Mouse (Mus musculus) forebrain, embryonic 13.5 days (tissue): Measurements from ENCODE around the gene Chst1. TPM values are rescaled to one million over a fixed set of nuclear protein-coding genes. Genes with fewer than 3 reads are reported as not detected.

ENCODE experiments used
- ATAC-seq: fragments of 200-750 bp; cut with Nextera tagmentation; 2 replicates; pipeline ENCODE4 v1.8.0; 2017
- H3K27ac ChIP-seq: fragments of 300-500 bp; sonication (generic); 2 replicates; pipeline ENCODE4 v1.5.1; 2015; ENCODE audit warnings: inconsistent platforms, mild to moderate bottlenecking, moderate library complexity
- H3K27me3 ChIP-seq: fragments of 300-500 bp; sonication (generic); 2 replicates; pipeline ENCODE4 v1.6.1; 2015; ENCODE audit warnings: mild to moderate bottlenecking, inconsistent platforms
- H3K36me3 ChIP-seq: fragments of 300-500 bp; sonication (generic); 2 replicates; pipeline ENCODE4 v1.6.1; 2015; ENCODE audit warnings: mild to moderate bottlenecking, inconsistent platforms; ENCODE audit not compliant: poor library complexity, severe bottlenecking
- H3K4me1 ChIP-seq: fragments of 300-500 bp; sonication (generic); 2 replicates; pipeline ENCODE4 v1.6.1; 2015; ENCODE audit warnings: inconsistent platforms
- H3K4me2 ChIP-seq: fragments of 300-500 bp; sonication (generic); 2 replicates; pipeline ENCODE4 v1.6.1; 2015; ENCODE audit warnings: inconsistent platforms, mild to moderate bottlenecking, moderate library complexity
- H3K4me3 ChIP-seq: fragments of 300-500 bp; sonication (generic); 2 replicates; pipeline ENCODE4 v1.5.1; 2015; ENCODE audit warnings: mild to moderate bottlenecking, inconsistent platforms
- H3K9ac ChIP-seq: fragments of 300-500 bp; sonication (generic); 2 replicates; pipeline ENCODE4 v1.6.1; 2015; ENCODE audit warnings: mild to moderate bottlenecking, inconsistent platforms
- H3K9me3 ChIP-seq: fragments of 300-500 bp; sonication (generic); replicated peaks from 2 replicates; pipeline ENCODE4 v1.6.1; 2016; ENCODE audit warnings: inconsistent platforms
- WGBS: fragments of 180-500 bp; shearing (Covaris S2); methylation state at CpG from one replicate; pipeline ENCODE4 v1.1.7; 2015; 5-methylcytosine and 5-hydroxymethylcytosine counted together
- polyA plus RNA-seq: library from polyadenylated mRNA; unstranded; fragments of >200 nt; fragmentation: Nextera tagmentation; extraction: Ambion mirVana; gene quantifications from 2 replicates; pipeline ENCODE4 v1.2.1, GENCODE M21; 2015

Gene Chst1
- 13.9 and 18.9 TPM in 2 replicates for polyA plus RNA-seq

DNA sequence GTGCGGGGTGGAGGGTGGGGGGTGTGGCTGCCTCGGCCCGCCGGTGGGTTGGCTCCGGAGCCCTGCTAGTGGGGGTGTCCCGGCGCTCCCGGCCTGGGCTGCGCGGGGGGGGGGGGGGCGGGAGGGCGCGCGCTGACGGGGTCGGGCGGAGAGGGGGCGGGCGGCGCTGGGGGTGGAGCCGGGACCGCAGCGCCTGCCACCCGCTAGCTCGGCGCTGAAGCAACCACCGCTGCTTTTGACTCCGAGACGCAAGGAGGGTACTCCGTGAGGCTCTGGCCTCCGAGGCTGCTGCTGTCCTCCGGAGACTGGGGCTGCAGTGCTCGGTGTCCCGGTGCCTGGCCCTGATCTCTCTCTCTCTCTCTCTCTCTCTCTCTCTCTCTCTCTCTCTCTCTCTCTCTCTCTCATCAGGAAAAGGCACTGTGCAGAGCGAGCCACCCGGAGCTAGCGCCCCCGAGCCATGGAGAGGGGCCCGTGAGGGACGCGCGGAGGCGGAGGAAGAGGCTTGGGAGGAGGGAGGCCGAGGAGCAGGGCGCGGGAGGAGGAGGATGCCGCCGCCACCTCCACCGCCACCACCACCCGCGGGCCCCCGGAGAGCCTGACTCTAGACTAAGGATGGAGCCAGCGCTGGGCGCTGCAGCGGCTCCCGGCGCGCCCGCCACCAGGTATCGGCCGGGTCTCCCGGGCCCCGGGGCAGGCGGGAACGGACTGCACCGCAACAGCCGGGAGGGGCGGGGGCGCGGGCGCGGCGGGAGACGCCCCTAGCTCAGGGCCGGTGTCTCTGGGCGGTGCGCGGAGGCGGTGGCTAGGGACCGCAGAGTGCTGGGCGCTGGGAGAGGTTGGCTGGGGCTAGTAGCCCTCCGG lies at the start of gene Chst1:
TSS of gene Chst1 (plus strand) at position 221 of the 861 bp plus-strand sequence.
- Histone ChIP-seq H3K9me3 (no peaks in the 10 kb centered on the region), H3K4me3 (peak within 1 kb of the TSS; percentile 81), H3K36me3 (no peaks in the 10 kb centered on the region), H3K4me2 (peak within 1 kb of the TSS; percentile 94), H3K4me1 (peaks cover 29% of the 10 kb centered on the region), H3K27ac (peak within 1 kb of the TSS; percentile 68), H3K9ac (peak within 1 kb of the TSS; percentile 84), H3K27me3 (peaks cover 12% of the 10 kb centered on the region; the same call in 1 of the 2 replicates)
- under 1% methylated on average over 30 of the region's 82 CpGs for WGBS
- peak; percentile 74 for ATAC-seq

DNA sequence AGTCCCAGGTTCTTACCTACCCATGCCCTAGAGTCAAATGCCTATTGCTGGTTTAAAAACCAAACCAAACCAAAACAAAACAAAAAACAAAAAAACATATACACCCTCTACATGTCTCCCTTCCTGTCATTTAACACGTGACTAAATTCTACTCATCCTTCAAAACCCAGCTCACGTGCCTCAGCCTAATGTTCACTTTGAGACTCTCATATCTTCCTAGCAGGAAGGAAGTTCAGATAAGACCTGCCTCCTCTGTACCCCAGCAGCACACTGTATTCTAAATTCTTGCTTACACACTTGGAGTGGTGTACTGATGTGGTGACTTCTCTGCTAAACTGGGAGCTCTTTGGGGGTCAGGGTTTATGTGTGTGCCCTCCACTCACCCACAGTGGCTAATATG lies 49.5 kb upstream of the Chst1 start:
- Histone ChIP-seq H3K9me3 (no peaks in the 10 kb centered on the region), H3K4me3 (no peak overlapping the region), H3K36me3 (no peaks in the 10 kb centered on the region), H3K9ac (no peak overlapping the region), H3K4me2 (no peak overlapping the region), H3K27ac (no peak overlapping the region), H3K4me1 (no peaks in the 10 kb centered on the region; the same call in 1 of the 2 replicates), H3K27me3 (no peaks in the 10 kb centered on the region)
- no peak for ATAC-seq
- WGBS: 83% methylated on average over 2 of the region's 2 CpGs

DNA sequence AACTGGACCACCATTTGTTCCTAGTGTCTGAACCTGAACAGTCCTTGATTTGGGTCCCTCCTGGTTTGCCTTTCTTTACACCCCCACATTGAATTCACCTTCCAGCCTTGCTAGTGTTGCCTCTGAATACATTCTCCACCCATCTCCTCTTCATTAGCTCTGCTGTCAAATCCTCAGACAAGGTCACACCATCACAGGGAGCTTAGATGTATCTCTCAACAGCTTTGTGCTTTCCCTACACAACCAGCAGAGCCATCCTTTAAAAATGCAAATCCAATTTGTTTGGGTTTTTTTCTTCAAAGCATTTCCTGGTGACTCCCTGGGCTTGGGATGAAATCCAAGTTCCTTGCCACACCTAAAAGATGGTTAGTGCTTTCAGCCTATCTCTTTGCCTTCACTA lies 45.0 kb upstream of the Chst1 start:
- Histone ChIP-seq H3K27me3 (no peaks in the 10 kb centered on the region), H3K36me3 (no peaks in the 10 kb centered on the region), H3K4me2 (no peak overlapping the region), H3K4me3 (no peak overlapping the region), H3K9me3 (no peaks in the 10 kb centered on the region), H3K27ac (no peak overlapping the region), H3K4me1 (no peaks in the 10 kb centered on the region), H3K9ac (no peak overlapping the region)
- ATAC-seq: no peak

DNA sequence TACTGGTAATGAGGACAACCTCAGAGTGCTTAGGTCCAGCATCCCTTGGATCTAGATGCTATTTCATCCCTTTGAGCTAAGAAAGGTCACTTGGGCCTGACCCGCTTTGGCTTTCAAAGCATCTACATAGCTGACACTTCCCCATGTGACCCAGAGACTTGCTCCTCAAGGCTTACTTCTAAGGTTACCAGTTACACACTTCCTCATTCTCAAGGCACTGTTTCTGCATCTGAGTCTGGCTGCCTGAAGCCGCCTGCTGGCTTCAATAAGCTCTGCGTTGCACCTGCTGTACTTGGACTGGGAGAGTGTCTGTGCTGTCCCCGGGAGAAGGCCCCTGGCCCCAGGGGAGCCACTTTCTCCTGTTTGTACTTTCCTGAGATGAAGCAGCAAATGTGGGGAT lies 36.6 kb upstream of the Chst1 start:
- no peak for ATAC-seq
- H3K36me3 ChIP-seq: no peaks in the 10 kb centered on the region
- no peaks in the 10 kb centered on the region for H3K4me1 ChIP-seq
- H3K27me3 ChIP-seq: no peaks in the 10 kb centered on the region
- WGBS: 72% methylated on average over 4 of the region's 4 CpGs
- H3K4me3 ChIP-seq: no peak overlapping the region
- H3K27ac ChIP-seq: no peak overlapping the region
- no peak overlapping the region for H3K4me2 ChIP-seq
- H3K9me3 ChIP-seq: peaks cover 14% of the 10 kb centered on the region
- no peak overlapping the region for H3K9ac ChIP-seq

DNA sequence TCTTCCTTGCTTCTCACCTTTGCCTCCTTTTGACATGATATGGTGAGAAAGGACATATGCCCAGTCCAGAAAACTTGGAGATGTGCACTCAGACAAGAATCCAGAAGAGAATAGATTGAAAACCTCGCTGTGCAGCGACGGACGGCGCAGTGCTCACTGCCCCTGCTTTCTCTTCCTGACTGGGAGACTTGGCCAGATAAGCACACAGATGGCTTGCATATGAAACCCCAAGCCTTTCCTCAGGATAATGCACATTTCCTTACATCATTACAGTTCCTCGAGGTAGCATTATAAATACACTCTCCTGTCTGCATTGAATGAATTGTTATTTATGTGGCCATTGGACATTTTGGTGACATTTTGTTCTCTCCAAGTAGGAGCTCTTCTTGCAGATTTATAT lies 28.9 kb upstream of the Chst1 start:
- H3K27me3 ChIP-seq: no peaks in the 10 kb centered on the region
- no peaks in the 10 kb centered on the region for H3K4me1 ChIP-seq
- H3K4me3 ChIP-seq: no peak overlapping the region
- peaks cover 6% of the 10 kb centered on the region; the same call in 1 of the 2 replicates for H3K9me3 ChIP-seq
- no peak overlapping the region for H3K9ac ChIP-seq
- no peak overlapping the region for H3K4me2 ChIP-seq
- no peak for ATAC-seq
- H3K27ac ChIP-seq: no peak overlapping the region
- H3K36me3 ChIP-seq: no peaks in the 10 kb centered on the region
- 94% methylated on average over 6 of the region's 6 CpGs for WGBS

DNA sequence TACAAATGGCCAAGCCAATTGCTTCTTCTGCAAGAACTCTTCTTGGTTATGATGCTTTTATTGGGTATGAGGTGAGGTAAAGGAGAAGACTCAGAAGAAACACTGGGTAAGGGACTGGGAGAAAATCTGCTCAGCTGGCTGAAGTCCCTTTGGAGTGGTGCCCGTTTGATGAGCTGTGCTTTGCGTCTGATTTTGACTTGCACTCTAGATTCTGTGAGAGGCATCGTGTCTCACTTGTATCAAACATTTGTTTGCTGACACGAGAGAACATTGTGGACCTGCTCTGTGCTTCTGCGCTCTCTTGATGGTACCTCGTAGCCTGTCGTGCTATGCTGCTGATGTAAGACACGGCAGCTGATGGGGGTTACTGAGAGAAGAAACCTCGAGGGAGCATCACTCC lies 21.7 kb upstream of the Chst1 start:
- no peak overlapping the region for H3K9ac ChIP-seq
- no peak overlapping the region for H3K4me2 ChIP-seq
- no peaks in the 10 kb centered on the region for H3K4me1 ChIP-seq
- WGBS: 76% methylated on average over 9 of the region's 9 CpGs
- H3K27me3 ChIP-seq: no peaks in the 10 kb centered on the region
- no peaks in the 10 kb centered on the region for H3K36me3 ChIP-seq
- H3K27ac ChIP-seq: no peak overlapping the region
- H3K9me3 ChIP-seq: no peaks in the 10 kb centered on the region
- ATAC-seq: no peak
- H3K4me3 ChIP-seq: no peak overlapping the region

DNA sequence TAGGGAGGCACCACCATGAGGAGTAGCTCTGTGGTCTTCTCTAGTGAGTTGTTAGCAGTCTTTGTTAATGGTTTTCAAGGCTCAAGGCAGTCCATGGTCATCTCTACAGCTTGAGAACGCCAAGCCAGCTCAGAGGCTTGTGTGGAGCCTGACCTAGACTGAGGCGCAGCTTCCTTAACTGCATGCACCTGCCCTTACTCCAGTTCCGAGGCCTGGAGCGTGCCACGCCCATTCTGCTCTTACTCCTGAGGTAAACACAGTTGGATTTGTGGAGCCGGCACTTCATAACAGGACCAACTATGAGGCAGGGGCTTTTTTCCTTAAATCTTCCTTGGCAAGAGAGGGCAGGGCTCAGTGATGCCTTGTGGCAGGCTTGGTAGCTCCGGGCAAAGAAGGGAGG lies 18.2 kb upstream of the Chst1 start:
- WGBS: 89% methylated on average over 7 of the region's 7 CpGs
- H3K9ac ChIP-seq: no peak overlapping the region
- H3K4me2 ChIP-seq: no peak overlapping the region
- no peak for ATAC-seq
- no peaks in the 10 kb centered on the region for H3K4me1 ChIP-seq
- no peaks in the 10 kb centered on the region for H3K36me3 ChIP-seq
- no peaks in the 10 kb centered on the region for H3K9me3 ChIP-seq
- H3K27ac ChIP-seq: no peak overlapping the region
- no peak overlapping the region for H3K4me3 ChIP-seq
- H3K27me3 ChIP-seq: no peaks in the 10 kb centered on the region

DNA sequence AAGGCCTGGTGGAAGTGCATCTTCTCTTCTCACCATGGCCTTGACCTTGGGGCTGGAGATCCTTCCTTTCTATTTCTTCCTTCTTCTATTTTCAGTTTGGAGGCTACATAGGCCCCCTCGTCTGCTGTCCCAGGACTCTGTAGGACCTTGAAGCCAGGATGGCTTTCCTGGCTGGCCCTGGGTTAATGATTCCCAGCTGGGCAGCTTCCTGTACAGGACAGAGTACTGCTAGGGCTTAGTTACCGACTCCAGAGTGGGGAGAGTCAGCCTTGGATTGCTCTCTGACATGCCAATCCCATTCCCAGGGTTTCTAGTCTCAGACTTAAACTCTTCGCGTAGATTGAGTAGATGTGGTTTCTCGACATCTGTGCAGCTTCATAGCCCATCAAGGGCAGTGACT lies 16.9 kb upstream of the Chst1 start:
- H3K4me3 ChIP-seq: no peak overlapping the region
- no peak for ATAC-seq
- no peak overlapping the region for H3K4me2 ChIP-seq
- no peak overlapping the region for H3K9ac ChIP-seq
- no peaks in the 10 kb centered on the region for H3K36me3 ChIP-seq
- no peaks in the 10 kb centered on the region for H3K9me3 ChIP-seq
- H3K27me3 ChIP-seq: no peaks in the 10 kb centered on the region
- no peaks in the 10 kb centered on the region for H3K4me1 ChIP-seq
- 86% methylated on average over 5 of the region's 5 CpGs for WGBS
- no peak overlapping the region for H3K27ac ChIP-seq

DNA sequence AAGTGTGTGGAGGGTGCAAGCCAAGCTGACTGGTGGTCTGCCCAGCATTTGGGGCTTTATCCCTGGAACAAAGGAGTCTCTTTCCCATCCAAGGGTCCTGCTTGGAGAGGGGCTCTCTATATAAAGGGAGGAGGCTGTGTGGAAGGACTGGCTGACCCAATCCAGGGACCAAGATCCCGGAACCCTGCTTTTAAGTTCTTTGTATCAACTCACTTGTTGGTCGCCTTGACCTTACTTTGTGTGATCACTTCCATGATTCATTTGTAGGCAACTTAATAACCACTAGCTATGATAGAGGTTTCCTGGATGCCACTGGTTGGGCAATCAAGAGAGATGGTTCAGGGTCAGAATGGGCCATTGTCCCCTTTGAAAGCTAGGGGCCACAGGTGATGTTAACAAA lies 11.7 kb upstream of the Chst1 start:
- 65% methylated on average over 2 of the region's 2 CpGs for WGBS

DNA sequence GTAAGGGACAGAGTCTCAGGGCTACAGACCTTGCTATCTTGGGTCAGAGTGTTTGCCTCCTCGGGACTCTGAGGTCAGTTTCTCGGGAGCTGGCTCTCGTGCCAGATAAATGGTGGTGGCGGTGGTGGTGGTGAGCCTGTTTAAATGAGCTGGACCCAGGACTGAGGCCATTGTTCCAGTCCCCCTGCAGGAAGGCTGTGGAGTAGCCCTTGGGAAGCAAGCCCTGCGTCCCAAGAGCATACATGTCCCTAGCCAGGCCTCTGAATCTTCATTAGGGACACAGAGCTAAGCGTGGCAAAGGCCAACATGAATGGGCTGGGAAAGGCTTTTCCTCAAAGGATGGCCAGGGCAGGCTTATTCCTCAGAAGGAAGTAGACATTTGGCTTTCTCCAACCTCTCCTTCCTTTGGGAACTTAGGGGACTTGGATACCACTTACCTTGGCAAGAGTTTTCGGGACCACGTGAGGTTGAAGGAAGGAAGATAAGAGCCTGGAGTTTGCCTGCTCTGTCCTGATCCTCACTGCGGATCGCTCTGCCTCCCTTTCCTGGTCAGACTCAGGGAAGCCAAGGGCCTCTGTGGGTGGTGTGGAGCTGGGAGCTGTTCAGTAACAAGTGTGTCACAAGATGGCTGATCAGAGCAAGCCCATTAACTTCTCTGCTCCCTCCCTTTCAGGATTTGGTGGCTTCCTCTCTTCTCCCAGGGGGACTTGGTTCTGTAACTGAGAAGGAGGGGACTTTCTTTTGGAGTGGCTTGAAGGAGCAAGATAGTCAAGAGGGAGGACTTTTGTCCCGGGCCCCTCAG lies 4.4 kb upstream of the Chst1 start:
- WGBS: 60% methylated on average over 11 of the region's 11 CpGs
- Histone ChIP-seq H3K4me2 (no peak overlapping the region), H3K27ac (no peak overlapping the region), H3K36me3 (no peaks in the 10 kb centered on the region), H3K27me3 (0 out of 2 replicates have a peak, but pooled peaks cover 9% of the 10 kb centered on the region), H3K4me1 (peaks cover 6% of the 10 kb centered on the region; the same call in 1 of the 2 replicates), H3K4me3 (no peak overlapping the region), H3K9me3 (no peaks in the 10 kb centered on the region), H3K9ac (no peak overlapping the region)
- ATAC-seq: no peak

More for the DNA sequence above, 11.7 kb upstream of the Chst1 start:
- Histone ChIP-seq H3K36me3 (no peaks in the 10 kb centered on the region), H3K27me3 (no peaks in the 10 kb centered on the region), H3K27ac (no peak overlapping the region), H3K9me3 (no peaks in the 10 kb centered on the region), H3K4me3 (no peak overlapping the region), H3K4me1 (no peaks in the 10 kb centered on the region), H3K4me2 (no peak overlapping the region), H3K9ac (no peak overlapping the region)
- no peak for ATAC-seq

DNA sequence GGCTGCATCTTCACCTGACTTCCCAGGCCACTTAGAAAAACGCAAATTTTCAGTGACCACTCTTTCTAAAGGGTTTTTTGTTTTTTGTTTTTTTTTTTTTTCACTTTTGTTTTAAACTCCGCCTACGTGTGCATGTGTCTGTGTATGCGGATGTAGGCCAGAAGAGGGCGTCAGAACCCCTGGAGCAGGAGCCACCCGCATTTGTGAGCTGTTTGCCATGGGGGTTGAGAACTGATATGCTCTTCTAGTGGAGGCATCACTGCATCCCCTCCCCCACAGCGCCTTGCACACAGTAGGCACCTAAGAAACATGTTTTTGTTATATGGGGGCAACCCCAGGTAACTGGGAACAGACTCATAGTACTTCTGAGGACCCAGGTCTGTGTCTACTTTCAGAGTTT lies 2.2 kb upstream of the Chst1 start:
- H3K27ac ChIP-seq: no peak overlapping the region
- ATAC-seq: no peak
- 0 out of 2 replicates have a peak overlapping the region, but pooled peaks have one; percentile 5 for H3K4me2 ChIP-seq
- peaks cover 26% of the 10 kb centered on the region for H3K4me1 ChIP-seq
- no peak overlapping the region for H3K9ac ChIP-seq
- H3K36me3 ChIP-seq: no peaks in the 10 kb centered on the region
- H3K4me3 ChIP-seq: no peak overlapping the region
- WGBS: 6% methylated on average over 7 of the region's 7 CpGs
- H3K9me3 ChIP-seq: no peaks in the 10 kb centered on the region
- H3K27me3 ChIP-seq: peaks cover 12% of the 10 kb centered on the region; the same call in 1 of the 2 replicates

DNA sequence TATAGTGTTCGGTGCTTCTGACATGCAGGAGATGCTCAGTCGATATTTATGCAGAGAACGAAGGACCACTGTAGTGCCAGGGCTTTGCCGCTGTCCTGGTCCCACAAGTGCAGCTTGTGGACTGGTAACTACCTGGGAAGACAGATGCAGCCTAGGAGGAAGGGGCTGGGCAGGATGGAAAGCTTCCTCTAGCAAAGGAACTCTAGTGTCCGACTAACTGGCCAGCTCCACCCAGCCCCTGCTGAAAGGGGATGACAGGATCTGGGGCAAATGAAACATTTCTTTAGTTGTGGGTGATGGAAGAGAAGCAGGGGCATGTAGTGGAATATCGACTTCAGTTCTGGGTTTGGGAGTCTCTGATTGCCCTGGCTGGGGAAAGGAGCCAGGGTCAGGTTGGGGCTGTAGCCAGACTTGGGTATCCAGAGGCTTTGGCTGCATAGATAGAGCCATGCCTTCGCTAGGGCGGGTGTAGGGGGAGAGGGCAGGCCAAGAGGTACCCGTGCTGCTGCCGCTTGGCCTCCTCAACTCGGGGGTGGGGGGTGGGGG lies 493 bp upstream of the Chst1 start:
- Histone ChIP-seq H3K9me3 (no peaks in the 10 kb centered on the region), H3K36me3 (no peaks in the 10 kb centered on the region), H3K9ac (peak overlapping the region; percentile 84; the same call in 1 of the 2 replicates), H3K27me3 (peaks cover 12% of the 10 kb centered on the region; the same call in 1 of the 2 replicates), H3K27ac (peak overlapping the region; percentile 22; the same call in 1 of the 2 replicates), H3K4me3 (peak overlapping the region; percentile 81), H3K4me2 (peak overlapping the region; percentile 94), H3K4me1 (peaks cover 29% of the 10 kb centered on the region)
- ATAC-seq: peak; percentile 50
- 35% methylated on average over 10 of the region's 11 CpGs for WGBS
